Mouse (Mus musculus): ENCODE results near the gene Trmt2a.
A peak's percentile ranks its signal among the peaks of the same experiment; 100 is the strongest.

Trmt2a gene

GRCm38 (mm10) chr16:18248433-18249363, at the start of gene Trmt2a, which contains the start of gene Ranbp1:
TSS of gene Trmt2a (plus strand) at chr16:18248679.
TSS of gene Ranbp1 (minus strand) at chr16:18248732.
- DNase-seq (ENCODE audit: low read depth, low spot score): peak; percentile 99

- no peak for DNase-seq (ENCODE audit: low read depth, low spot score)
Measured at GRCm38 (mm10) chr16:18200062-18200461, 48.4 kb upstream of the Trmt2a start.

- DNase-seq (ENCODE audit: low read depth, low spot score): no peak
Measured at GRCm38 (mm10) chr16:18201620-18202019, 46.9 kb upstream of the Trmt2a start.

- DNase-seq (ENCODE audit: low read depth, low spot score): no peak
Measured at GRCm38 (mm10) chr16:18202061-18202460, 46.4 kb upstream of the Trmt2a start.

- peak; percentile 57 for DNase-seq (ENCODE audit: low read depth, low spot score)
Measured at GRCm38 (mm10) chr16:18203430-18204091, 44.9 kb upstream of the Trmt2a start.

- DNase-seq (ENCODE audit: low read depth, low spot score): peak; percentile 70
Measured at GRCm38 (mm10) chr16:18210701-18211416, 37.6 kb upstream of the Trmt2a start.

- peak; percentile 88 for DNase-seq (ENCODE audit: low read depth, low spot score)
Measured at GRCm38 (mm10) chr16:18211417-18212171, 36.9 kb upstream of the Trmt2a start.

- peak; percentile 90 for DNase-seq (ENCODE audit: low read depth, low spot score)
Measured at GRCm38 (mm10) chr16:18213689-18214088, 34.8 kb upstream of the Trmt2a start.

- DNase-seq (ENCODE audit: low read depth, low spot score): no peak
Measured at GRCm38 (mm10) chr16:18214858-18215257, 33.6 kb upstream of the Trmt2a start.

GRCm38 (mm10) chr16:18217579-18217978, 30.9 kb upstream of the Trmt2a start, which contains the start of gene Ccdc188:
TSS of gene Ccdc188 (plus strand) at chr16:18217879.
- no peak for DNase-seq (ENCODE audit: low read depth, low spot score)

- DNase-seq (ENCODE audit: low read depth, low spot score): no peak
Measured at GRCm38 (mm10) chr16:18218580-18218996, 29.9 kb upstream of the Trmt2a start.

GRCm38 (mm10) chr16:18220001-18220400, 28.5 kb upstream of the Trmt2a start:
- DNase-seq (ENCODE audit: low read depth, low spot score): no peak

GRCm38 (mm10) chr16:18220856-18221542, 27.5 kb upstream of the Trmt2a start:
- no peak for DNase-seq (ENCODE audit: low read depth, low spot score)

GRCm38 (mm10) chr16:18221543-18221898, 27.0 kb upstream of the Trmt2a start:
- DNase-seq (ENCODE audit: low read depth, low spot score): no peak

GRCm38 (mm10) chr16:18222188-18222587, 26.3 kb upstream of the Trmt2a start:
- no peak for DNase-seq (ENCODE audit: low read depth, low spot score)

GRCm38 (mm10) chr16:18227187-18227586, 21.3 kb upstream of the Trmt2a start:
- no peak for DNase-seq (ENCODE audit: low read depth, low spot score)

GRCm38 (mm10) chr16:18227897-18228422, 20.5 kb upstream of the Trmt2a start:
- DNase-seq (ENCODE audit: low read depth, low spot score): no peak

- DNase-seq (ENCODE audit: low read depth, low spot score): no peak
Measured at GRCm38 (mm10) chr16:18228856-18229255, 19.6 kb upstream of the Trmt2a start.

- DNase-seq (ENCODE audit: low read depth, low spot score): no peak
Measured at GRCm38 (mm10) chr16:18229622-18230021, 18.9 kb upstream of the Trmt2a start.

GRCm38 (mm10) chr16:18230617-18231016, 17.9 kb upstream of the Trmt2a start:
- no peak for DNase-seq (ENCODE audit: low read depth, low spot score)
